Mouse (Mus musculus): ENCODE measurements around the gene Rftn1.

DNA sequence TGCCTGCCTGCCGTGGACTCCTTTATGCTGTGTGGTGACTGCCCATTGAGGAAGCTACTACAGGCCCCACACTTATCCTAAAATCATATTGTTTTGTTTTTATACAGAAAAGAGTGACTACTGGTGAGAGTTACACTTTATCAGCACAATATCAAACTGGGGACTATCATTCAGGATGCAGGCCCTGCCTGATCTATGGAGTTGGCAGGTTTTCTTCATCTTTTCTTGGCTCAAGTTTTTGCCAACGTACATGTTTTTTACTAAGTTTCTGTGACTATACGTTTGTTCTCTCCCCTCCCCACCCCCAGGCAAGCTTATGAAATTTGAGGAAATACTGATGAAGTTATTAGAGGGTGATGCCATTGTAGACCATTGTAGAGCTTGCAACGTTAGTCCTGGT is 27.5 kb upstream of the Rftn1 start:
- no peak for TF ChIP-seq ETS1 (conservative IDR thresholded peaks at IDR 0.05; ENCODE audit: low read depth, low read length)
- TF ChIP-seq GABPA (IDR thresholded peaks at IDR 0.05; ENCODE audit: insufficient replicate concordance, low read depth, low read length): no peak
